Mouse (Mus musculus): ENCODE measurements at regions not wholly inside any gene's neighbourhood (a gene's known extent, or its start where the extent isn't known, plus 50 kb on each side); places are given as distances from the start of the nearest gene placed in this dataset.
"Not testable (repeated sequence)": the region's sequence is repeated elsewhere in the genome, so short reads cannot be mapped to it uniquely, and the experiment has no call there.

DNA sequence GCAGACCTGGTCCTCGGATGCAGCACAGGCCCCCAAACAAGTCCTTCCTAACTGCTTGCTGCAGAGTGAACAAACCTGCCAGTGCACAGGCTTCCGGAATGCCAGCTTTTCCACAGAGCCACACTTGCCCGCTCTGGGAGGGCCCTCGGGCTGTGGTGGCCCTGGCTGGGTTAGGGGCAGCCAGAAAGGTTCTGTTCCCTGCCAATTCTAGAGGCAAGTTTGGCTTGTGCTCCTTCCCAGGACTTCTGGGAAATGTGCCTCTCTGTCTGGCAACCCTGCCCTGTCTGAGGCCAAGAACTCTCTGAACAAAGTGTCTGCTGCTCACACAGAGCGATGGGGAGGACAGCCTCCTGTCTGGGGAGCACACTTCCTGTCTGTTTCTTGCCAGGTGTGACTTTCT is 66.4 kb downstream of the Xrcc2 start:
- no peak for DNase-seq (ENCODE audit: low read depth)

DNA sequence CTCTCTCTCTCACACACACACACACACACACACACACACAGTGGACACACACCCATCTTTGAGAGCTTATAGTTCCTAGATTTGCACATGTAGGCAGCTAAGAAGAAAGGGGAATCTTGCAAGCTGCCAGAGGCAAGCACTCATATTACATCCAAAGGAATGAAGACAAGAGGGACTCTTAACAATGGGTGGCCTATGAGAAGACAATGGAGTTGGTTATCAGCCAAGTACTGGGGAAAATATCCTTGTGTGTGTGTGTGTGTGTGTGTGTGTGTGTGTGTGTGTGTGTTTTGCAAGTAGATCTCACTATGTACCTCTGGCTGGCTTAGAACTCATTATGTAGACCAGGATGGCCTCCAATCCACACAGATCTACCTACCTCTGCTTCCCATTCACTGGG is 67.5 kb downstream of the Xrcc2 start:
- no peak for DNase-seq (ENCODE audit: low read depth)

DNA sequence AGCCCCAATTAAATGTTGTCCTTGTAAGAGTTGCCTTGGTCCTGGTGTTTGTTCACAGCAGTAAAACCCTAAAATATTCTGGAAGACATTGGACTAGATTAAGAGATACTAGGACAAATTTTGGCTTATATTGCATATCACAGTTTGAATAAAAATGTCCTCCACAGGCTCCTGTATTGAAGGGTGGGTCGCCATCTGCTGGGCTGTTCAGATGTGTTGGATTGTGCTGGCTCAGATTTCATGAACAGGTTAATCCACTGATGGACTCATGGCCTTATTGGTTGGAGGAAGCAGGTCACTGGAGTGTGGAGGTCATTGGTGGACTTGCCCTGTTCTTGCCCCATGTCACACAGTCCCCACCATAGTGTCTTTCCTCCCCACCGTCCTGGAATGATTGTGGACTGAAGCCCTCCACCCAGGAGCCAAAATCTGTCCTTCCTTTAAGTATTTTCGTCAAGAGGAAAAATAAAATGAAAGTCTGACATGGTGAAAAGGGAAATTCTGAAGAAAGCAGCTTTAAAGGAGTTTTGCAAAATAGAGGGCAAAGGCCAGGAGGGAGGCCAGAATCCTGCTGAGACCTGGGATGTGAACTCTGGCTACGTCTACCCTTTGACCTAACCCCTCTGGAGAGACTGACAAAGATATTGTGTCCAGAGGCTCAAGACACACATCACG is 72.6 kb downstream of the Xrcc2 start:
- DNase-seq (ENCODE audit: low read depth): no peak

DNA sequence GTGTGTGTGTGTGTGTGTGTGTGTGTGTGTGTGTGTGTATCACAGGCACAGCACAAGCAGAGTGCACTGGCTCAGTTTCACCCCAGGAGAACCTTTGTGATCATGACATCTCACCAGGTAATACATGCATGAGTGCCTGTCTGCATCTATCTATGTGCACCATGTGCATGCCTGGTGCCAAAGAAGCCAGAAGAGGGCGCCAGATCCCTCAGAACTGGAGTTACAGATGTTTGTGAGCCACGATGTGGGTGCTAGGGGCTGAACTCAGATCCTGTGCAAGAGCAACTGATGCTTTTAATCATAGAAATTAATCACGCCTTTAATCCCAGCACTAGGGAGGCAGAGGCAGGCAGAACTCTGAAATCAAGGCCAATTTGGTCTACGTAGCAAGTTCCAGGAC is 75.9 kb downstream of the Xrcc2 start:
- no peak for DNase-seq (ENCODE audit: low read depth)

DNA sequence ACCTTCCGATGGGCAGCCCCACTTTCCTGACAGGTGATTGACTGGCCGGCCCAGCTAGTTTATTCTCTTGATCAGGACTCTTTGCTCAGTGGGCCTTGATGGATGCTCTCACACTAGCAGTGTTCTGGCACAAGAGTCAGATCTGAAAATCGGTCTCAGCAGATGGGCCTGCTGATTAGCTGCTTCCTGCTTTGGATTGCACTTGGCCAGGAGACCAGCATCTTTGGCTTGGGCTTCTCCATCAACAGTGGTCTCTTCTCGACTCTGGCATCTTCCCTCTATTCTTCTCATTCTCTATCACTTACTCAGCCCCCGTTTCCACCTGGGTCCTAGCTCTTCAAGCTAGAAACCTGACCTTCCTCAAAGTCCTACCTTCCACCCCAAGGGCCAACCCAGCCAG is 77.1 kb downstream of the Xrcc2 start:
- no peak for DNase-seq (ENCODE audit: low read depth)

DNA sequence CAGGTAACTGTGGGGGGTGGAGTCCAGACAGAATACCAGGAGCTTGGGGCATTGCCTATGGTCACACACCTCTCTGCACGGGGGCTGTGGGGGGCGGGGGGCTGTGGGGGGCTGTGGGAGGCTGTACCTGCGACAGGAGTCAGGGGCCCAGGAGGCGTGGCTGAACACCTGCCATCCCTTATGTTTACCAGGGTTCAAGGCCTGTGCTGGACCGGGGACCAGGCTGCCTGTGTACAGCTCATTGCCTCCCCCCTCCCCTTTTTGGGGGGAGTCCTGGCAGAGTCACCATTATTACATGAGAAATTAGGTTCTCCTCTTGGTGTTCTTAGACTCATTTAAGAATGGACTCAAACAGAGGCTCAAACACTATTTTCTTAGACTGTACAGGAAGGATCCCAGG is 78.5 kb downstream of the Xrcc2 start:
- no peak for DNase-seq (ENCODE audit: low read depth)

DNA sequence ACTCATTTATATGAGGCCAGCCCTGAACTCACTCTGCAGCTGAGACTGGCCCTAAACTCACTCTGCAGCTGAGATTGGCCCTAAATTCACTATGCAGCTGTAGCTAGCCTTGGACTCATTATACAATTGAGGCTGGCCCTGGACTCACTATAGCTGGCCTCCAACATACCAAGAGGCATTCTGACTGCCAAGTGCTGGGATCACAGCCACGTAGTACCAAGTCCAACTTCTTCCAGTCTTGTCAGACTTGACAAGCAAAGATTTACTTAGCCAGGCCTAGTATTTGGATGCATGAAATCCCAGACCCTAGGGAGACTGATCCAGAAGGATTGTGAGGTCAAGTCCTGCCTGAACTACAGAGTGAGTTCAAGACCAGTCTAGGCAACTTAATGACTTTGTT is 81.6 kb downstream of the Xrcc2 start:
- no peak for DNase-seq (ENCODE audit: low read depth)

DNA sequence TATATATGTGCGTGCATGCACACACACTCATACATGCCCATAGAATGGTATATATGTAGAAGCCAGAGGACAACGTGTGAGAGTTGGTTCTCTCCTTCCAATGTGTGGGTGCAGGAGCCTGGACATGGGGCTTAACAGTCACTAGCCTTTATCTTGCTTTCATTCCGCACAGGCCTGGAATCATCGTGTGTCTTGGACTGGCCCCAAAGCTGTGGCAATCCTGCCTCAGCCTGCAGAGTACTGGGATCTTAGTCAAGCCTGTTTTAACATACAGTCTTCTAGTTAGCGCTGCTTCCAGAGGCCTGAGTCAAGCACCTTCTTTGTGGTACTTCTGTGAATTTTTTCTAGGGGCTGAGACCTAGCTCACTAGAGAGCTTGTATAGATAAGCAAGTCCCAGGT is 85.8 kb downstream of the Xrcc2 start:
- peak; percentile 78 for DNase-seq (ENCODE audit: low read depth)

DNA sequence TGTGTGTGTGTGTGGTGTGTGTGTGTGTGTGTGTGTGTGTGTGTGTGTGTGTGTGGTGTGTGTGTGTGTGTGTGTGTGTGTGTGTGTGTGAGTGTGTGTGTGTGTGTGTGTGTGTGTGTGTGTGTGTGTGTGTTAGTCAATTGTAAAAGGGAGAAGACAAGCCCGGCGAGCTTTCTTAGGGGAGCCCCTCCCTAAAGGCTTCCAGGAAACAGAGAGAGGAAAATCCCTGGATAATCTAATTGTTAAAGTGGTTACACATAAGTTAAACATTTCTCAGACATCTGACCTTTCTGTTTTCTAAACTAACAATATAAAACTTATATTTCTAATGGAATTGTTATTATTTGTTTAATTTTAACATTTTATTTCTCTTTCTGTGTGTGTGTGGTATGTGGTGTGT is 86.3 kb downstream of the Xrcc2 start:
- not testable (repeated sequence) for DNase-seq (ENCODE audit: low read depth)

DNA sequence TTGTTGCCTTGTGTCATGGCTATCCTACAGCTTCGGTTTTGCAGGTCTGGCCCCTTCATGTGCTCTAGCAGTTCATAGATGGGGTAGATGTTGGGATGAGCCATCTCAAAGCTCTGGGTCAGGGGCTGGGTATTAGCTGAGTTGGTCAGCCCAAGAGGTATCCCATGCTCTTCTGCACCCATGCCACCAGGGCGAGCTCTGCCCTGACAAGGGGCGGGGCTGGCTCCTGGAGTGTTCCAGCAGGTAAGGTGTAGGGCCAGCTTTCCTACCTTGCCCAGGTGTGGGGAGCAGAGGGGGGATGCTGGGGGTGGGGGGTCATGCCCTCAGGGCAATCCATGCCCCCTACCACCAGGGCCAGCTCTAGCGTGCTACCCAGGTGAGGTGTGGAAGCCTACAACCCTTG is 91.0 kb downstream of the Xrcc2 start:
- DNase-seq (ENCODE audit: low read depth): no peak

DNA sequence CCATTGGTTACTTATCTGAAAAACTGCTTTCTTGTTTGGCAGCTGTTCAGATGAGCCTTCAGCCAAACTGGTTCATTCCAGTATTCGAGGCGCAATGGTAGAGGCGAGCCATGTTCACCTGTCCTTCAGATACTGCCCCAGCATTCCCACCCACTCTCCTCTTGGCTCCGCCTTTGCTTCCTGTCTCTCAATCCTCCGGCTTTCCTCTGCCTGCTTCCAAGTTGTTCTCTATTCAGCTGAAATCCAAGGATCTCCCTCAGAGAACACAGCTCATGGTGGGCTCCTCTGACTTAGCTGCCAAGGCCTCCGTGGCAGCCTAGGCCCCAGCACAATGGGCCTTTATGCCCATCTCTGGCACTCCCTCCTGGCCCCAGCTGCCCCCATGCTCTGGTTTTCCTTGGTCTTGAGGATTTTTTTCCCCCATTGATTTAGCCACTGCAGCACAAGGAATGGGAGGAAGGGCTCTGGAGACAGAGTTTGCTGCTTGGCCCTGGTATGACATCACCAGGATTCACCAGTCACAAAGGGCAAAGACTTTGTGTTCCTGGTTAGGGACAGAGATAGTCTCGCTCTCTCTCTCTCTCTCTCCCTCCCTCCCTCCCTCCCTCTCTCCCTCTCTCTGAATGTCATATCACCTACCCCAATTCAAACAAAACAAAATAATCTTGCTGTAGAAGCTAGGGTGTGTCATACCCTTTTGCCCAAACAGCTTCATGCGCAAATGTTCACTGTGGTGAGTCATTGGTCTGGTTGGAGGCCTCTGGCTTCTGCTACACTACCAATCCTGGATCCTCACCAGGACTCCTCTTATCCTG is 91.6 kb downstream of the Xrcc2 start:
- peak; percentile 74 for DNase-seq (ENCODE audit: low read depth)

DNA sequence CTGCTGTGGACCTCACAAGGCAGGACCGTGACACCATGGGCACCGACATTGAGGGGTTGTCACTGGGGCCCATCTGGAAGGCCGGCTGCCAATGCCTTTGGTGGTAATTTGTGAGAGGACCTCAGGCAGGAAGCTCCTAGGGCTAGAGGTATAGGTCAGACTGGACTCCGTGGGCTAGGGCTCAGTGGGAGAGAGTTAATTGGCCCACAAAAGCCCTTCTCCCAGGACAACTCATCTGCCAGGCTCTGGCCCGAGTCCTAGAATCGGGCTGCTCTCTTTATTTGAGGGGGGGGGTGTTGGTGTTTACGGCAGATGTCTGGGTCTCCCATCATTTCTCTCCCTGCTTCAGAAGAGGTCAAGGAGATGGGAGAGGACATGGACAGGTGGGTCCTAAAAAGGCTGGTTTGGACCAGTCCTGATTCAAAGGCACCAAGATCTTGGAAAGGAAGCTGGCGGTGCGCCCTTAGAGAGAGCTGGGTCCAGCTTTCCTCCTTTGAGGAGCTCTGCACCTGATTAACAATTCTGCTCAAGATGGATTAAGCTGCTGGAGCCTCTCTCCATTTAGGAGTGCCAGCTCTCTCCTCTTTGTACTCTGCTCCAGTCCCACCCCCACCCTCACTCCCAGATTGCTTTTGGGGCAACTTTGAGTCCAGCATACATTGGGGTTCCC is 93.5 kb downstream of the Xrcc2 start:
- DNase-seq (ENCODE audit: low read depth): no peak

DNA sequence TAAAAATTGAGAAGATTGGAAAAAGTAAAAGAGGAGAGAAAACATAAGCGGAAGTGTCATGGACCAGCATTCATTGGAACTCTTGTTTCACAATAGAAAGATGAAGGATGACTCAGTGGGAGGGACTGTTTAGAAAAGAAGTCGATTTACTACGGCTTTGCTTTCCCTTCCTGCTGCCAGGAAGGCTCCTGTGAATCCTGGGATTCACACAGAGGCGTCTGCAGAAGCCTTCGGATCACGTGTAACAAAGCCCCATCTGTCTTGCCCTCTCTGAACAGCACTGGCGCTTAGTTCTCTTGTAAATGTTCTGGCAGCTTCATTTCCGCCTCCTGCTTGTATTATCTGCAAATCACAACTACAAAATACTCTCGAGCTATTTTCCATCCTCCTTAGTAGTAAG is 94.0 kb downstream of the Cct8l1 start:
- DNase-seq (ENCODE audit: low read depth): no peak

DNA sequence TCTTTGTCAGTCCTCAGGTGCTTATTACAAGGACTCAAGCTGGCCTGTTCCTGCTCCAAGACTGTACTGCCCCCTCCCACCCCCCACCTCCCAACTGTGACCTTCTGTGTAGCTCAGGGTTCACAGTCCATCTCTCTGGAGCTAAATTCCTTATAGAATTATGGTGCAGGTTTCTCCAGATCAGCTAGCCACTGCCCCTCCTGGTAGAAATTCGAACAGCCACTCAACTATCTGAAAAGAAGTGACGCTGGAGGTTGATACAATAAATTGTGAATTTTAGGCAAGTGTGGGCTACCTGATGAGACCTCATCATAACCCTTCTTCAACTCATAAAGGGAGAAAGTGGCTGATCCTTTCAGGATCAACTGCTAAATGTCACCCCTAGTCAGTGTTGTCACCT is 86.3 kb downstream of the Cct8l1 start:
- DNase-seq (ENCODE audit: low read depth): no peak

DNA sequence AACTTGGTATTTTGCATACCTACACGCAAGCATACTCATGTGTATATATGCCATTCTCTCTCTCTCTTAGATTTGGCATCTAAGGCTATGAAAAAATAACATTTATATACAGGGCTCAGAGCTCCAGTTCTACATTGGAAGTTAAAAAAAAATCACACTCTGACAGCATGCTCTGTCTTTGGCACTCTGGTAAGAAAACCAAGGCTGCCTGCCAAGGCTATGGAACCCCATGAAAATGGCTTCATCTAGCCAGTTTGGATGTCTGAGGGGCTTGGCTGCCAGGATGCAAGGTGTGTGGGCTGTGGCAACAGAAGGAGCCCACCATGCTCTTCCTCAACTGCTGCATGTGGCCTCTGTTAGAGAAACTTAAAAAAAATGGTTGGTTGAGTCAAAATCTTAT is 83.5 kb downstream of the Cct8l1 start:
- no peak for DNase-seq (ENCODE audit: low read depth)

DNA sequence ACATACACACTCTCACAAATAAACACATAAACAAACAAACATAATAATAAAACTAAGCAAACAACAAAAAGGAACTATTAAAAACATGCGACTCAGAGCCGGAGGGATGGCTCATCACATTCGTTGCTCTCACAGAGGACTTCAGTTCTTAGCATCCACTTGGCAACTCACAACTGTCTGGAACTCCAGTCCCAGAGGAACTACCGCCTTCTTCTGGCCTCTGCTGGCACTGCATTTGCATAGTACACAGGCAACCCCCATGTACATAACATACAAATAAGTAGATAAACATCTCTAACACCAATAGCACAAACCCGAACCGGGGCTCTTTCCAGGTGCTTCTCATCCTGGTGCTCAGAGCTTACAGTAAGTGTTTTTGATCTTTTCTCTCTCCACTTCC is 81.9 kb downstream of the Cct8l1 start:
- no peak for DNase-seq (ENCODE audit: low read depth)

DNA sequence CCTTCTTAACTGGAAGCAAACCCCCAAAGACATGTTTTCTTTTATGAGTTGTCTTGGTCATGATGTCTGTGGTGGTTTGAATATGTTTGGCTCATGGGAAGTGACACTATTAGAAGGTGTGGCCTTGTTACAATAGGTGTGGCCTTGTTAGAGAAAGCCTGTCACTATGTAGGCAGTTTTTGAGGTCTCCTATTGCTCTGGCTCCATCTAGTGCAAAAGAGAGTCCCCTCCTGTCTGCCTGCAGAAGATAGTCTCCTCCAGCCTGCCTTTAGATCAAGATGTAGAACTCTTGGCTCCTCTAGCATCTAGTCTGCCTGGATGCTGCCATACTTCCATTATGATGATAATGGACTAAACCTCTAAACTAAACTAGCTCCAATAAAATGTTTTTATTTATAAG is 75.8 kb downstream of the Cct8l1 start:
- no peak for DNase-seq (ENCODE audit: low read depth)

All from gonadal fat pad, adult 2 months (tissue).